Mouse (Mus musculus) limb, embryonic 14.5 days (tissue): ENCODE measurements around the gene Qrich1. TPM values are rescaled to one million over a fixed set of nuclear protein-coding genes. Genes with fewer than 3 reads are reported as not detected.

Source experiments
- ATAC-seq: fragments of 200-750 bp; cut with Nextera tagmentation; 2 replicates; pipeline ENCODE4 v1.8.0; 2017; ENCODE audit warnings: low read depth, moderate number of reproducible peaks, moderate TSS enrichment; ENCODE audit not compliant: low FRiP score
- DNase-seq: peaks from one replicate; pipeline ENCODE4 v3.0.0-alpha.2; 2015; ENCODE audit warnings: low spot score
- H3K27ac ChIP-seq: fragments of 300-500 bp; sonication (generic); replicated peaks from 2 replicates; pipeline ENCODE4 v1.5.1; 2014; ENCODE audit warnings: low read depth, mild to moderate bottlenecking, low read length, moderate library complexity, mixed read lengths
- H3K27me3 ChIP-seq: fragments of 300-500 bp; sonication (generic); 2 replicates; pipeline ENCODE4 v1.6.1; 2014; ENCODE audit warnings: low read length, mixed read lengths; ENCODE audit not compliant: control insufficient read depth, insufficient read depth
- H3K36me3 ChIP-seq: fragments of 300-500 bp; sonication (generic); 2 replicates; pipeline ENCODE4 v1.6.1; 2014; ENCODE audit warnings: mild to moderate bottlenecking, low read length, moderate library complexity, mixed read lengths; ENCODE audit not compliant: control insufficient read depth, insufficient read depth
- H3K4me1 ChIP-seq: fragments of 300-500 bp; sonication (generic); 2 replicates; pipeline ENCODE4 v1.6.1; 2014; ENCODE audit warnings: antibody characterized with exemption, low read length, mixed read lengths; ENCODE audit not compliant: control insufficient read depth, insufficient read depth
- H3K4me2 ChIP-seq: fragments of 300-500 bp; sonication (generic); replicated peaks from 2 replicates; pipeline ENCODE4 v1.6.1; 2014; ENCODE audit warnings: low read depth, mild to moderate bottlenecking, low read length, moderate library complexity; ENCODE audit not compliant: severe bottlenecking
- H3K4me3 ChIP-seq: fragments of 300-500 bp; sonication (generic); replicated peaks from 2 replicates; pipeline ENCODE4 v1.5.1; 2014; ENCODE audit warnings: low read length
- H3K9ac ChIP-seq: fragments of 300-500 bp; sonication (generic); 2 replicates; pipeline ENCODE4 v1.6.1; 2014; ENCODE audit warnings: mild to moderate bottlenecking, low read depth, low read length, moderate library complexity; ENCODE audit not compliant: severe bottlenecking
- H3K9me3 ChIP-seq: fragments of 300-500 bp; sonication (generic); 2 replicates; pipeline ENCODE4 v1.6.1; 2016; ENCODE audit warnings: low read length; ENCODE audit not compliant: control insufficient read depth
- POLR2A ChIP-seq: fragments of 200-500 bp; IDR thresholded peaks from 2 replicates; pipeline ENCODE4 v1.8.0; 2012; ENCODE audit warnings: inconsistent platforms, mild to moderate bottlenecking, moderate library complexity, borderline replicate concordance; ENCODE audit not compliant: insufficient read depth, insufficient read length; ENCODE audit errors: extremely low read depth
- WGBS: fragments of 180-500 bp; shearing (Covaris S2); extraction: QIAGEN DNeasy Blood & Tissue Kit; methylation state at CpG from one replicate; pipeline ENCODE4 v1.1.7; 2014; 5-methylcytosine and 5-hydroxymethylcytosine counted together
- polyA plus RNA-seq, 2 experiments: library from polyadenylated mRNA; depleted of rRNA in 1 of 2; stranded (reverse) in 1 of 2; unstranded in 1 of 2; fragments of >200 nt; fragmentation: Nextera tagmentation in 1 of 2; extraction: Ambion mirVana in 1 of 2; gene quantifications; 2 replicates each; pipeline versions ENCODE4 v1.2.1 to v1.2.3; 2012 to 2014

Gene Qrich1
- polyA plus RNA-seq, 2 experiments = 120 to 126 TPM

DNA sequence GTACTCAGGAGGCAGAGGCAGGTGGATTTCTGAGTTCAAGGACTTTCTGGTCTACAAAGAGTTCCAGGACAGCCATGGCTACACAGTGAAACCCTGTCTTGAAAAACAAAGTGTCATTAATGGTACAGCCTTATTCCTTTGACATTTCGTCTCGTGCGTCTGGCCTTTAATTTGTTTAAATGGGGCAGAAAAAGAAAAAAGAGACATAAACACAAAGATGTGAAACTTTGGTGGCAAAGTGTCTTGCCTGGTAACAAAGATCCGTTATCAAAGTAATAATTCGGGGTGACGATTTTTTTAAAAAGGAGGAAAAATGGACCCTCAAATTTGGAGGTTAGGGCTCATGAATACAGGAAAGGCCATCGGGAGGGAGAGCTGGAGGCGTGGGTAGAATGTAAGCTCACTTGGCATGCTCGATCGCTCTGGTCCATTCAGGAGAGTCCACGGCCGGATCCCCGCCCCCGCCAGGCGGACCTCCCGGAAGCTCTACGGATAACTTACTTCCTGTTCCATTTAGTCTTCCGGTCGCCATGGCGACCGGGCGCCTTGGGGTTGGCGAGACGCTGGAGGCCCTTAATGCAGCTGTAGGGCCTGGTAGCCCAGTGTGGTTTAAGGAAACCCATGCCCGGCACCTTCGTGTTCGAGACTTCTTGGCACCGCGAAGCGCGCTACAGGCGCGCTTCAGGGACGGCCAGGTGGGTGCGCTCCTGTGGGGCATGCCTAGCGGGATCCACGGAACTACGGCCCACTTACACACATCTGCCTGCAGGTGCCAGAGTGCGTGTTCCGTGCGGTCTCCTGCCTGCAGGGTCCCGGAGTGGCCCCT lies 53.0 kb downstream of the Qrich1 start, which contains the start of gene Dalrd3:
TSS of gene Dalrd3 (plus strand) at position 506 of the 826 bp plus-strand sequence.
- DNase-seq = peak; percentile 97
- H3K4me3 ChIP-seq = peak within 1 kb of the TSS; percentile 62

DNA sequence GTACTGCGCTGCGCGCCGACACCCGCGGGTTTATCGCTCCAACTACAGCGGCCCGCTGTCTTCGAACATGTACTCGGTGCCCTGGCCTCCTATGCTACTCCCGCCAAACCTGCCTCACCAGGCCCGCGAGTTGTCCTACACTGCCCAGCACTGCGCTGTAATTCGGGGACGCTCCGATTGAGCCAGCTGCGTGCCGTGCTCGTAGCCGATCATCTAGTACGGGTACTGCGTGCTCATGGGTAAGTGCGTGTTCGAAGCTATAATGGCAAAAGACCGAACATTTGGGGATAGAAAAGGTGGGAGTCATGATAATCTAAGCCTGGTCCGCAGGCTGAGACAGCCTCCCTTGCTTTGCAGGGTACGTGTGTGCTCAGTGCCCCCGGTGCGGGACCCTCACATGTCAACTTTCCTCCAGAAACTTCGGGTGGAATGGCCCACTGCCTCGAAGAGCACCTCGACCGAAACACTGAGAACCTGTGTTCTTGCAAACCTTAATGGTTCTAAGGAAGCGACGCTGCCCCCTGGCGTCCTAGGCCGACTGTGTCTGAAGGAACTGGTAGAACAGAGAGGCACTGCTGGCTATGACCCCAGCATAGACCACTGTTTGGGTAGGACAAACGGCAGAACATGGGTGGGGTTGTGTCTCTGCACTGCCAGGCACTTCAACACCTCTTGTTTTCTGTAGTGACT lies 53.7 kb downstream of the Qrich1 start:
- Histone ChIP-seq H3K4me3 (peak overlapping the region; percentile 62), H3K27ac (peak overlapping the region; percentile 67; the same call in 1 of the 2 replicates), H3K36me3 (peaks cover 48% of the 10 kb centered on the region), H3K9me3 (no peaks in the 10 kb centered on the region), H3K4me2 (peak overlapping the region; percentile 99), H3K27me3 (no peaks in the 10 kb centered on the region), H3K4me1 (peaks cover 16% of the 10 kb centered on the region), H3K9ac (peak overlapping the region; percentile 63)
- 2% methylated on average over 35 of the region's 40 CpGs for WGBS
- no peak for ATAC-seq
- no peak for TF ChIP-seq POLR2A
- peak; percentile 84 for DNase-seq

More for the DNA sequence above, 53.0 kb downstream of the Qrich1 start, which contains the start of gene Dalrd3:
- Histone ChIP-seq H3K9ac (peak within 1 kb of the TSS; percentile 63), H3K4me1 (peaks cover 16% of the 10 kb centered on the region), H3K9me3 (no peaks in the 10 kb centered on the region), H3K36me3 (peaks cover 48% of the 10 kb centered on the region), H3K27ac (peak within 1 kb of the TSS; percentile 67; the same call in 1 of the 2 replicates), H3K4me2 (peak within 1 kb of the TSS; percentile 99), H3K27me3 (no peaks in the 10 kb centered on the region)
- WGBS = 7% methylated on average over 35 of the region's 42 CpGs
- peak; percentile 70 for ATAC-seq
- no peak for TF ChIP-seq POLR2A

DNA sequence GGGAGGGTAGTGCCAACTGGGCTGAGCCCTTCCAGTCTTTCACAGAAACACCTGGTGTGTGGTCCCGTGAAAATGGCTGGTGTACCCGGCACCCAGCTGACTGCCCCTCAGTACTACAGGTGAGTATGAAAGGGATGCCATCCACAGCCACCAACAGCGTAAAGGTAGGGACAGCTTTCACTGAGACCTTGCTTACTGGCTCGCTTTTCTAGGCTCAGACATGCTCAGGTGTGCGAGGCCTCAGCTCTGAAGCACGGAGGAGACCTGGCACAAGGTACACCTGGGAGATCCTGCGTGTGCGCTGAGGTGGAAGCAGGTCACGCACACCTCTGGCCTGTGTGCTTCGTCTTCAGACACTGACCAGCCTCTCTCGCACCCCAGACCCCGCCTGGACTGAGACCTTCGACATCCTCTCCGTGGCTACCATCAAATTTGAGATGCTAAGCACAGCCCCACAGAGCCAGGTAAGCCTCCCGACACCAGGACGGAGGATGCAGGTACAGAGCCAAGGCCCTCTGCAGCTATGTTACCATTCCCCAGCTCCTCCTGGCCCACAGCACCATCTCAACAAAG lies 54.9 kb downstream of the Qrich1 start:
- no peak overlapping the region for H3K27ac ChIP-seq
- H3K27me3 ChIP-seq = no peaks in the 10 kb centered on the region
- DNase-seq (no peak), ATAC-seq (no peak)
- H3K4me2 ChIP-seq = no peak overlapping the region
- peaks cover 12% of the 10 kb centered on the region for H3K4me1 ChIP-seq
- no peak overlapping the region for H3K4me3 ChIP-seq
- peaks cover 53% of the 10 kb centered on the region for H3K36me3 ChIP-seq
- 92% methylated on average over 15 of the region's 16 CpGs for WGBS
- TF ChIP-seq POLR2A = no peak
- H3K9me3 ChIP-seq = no peaks in the 10 kb centered on the region
- no peak overlapping the region for H3K9ac ChIP-seq

DNA sequence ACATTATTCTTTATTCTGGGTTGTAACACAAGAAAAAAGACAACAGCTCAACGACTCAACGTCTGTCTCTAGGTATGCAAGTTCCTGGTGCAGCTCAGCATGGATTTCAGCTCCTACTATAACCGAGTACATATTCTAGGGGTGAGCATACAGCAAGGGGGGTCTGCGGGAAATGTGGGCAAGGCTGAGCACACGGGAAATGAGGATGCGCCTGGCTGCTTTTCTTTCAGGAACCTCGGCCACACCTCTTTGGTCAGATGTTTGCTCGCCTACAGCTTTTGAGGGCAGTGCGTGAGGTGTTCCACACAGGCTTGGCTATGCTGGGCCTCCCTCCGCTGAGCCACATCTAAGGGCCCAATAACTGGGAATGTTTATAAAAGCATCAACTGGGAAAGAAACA lies 55.7 kb downstream of the Qrich1 start:
- Histone ChIP-seq H3K9ac (no peak overlapping the region), H3K9me3 (no peaks in the 10 kb centered on the region), H3K4me1 (peaks cover 20% of the 10 kb centered on the region), H3K27ac (no peak overlapping the region), H3K4me2 (no peak overlapping the region), H3K27me3 (no peaks in the 10 kb centered on the region), H3K36me3 (peaks cover 54% of the 10 kb centered on the region), H3K4me3 (no peak overlapping the region)
- DNase-seq (no peak), ATAC-seq (no peak)
- TF ChIP-seq POLR2A = no peak
- WGBS = 85% methylated on average over 10 of the region's 10 CpGs

DNA sequence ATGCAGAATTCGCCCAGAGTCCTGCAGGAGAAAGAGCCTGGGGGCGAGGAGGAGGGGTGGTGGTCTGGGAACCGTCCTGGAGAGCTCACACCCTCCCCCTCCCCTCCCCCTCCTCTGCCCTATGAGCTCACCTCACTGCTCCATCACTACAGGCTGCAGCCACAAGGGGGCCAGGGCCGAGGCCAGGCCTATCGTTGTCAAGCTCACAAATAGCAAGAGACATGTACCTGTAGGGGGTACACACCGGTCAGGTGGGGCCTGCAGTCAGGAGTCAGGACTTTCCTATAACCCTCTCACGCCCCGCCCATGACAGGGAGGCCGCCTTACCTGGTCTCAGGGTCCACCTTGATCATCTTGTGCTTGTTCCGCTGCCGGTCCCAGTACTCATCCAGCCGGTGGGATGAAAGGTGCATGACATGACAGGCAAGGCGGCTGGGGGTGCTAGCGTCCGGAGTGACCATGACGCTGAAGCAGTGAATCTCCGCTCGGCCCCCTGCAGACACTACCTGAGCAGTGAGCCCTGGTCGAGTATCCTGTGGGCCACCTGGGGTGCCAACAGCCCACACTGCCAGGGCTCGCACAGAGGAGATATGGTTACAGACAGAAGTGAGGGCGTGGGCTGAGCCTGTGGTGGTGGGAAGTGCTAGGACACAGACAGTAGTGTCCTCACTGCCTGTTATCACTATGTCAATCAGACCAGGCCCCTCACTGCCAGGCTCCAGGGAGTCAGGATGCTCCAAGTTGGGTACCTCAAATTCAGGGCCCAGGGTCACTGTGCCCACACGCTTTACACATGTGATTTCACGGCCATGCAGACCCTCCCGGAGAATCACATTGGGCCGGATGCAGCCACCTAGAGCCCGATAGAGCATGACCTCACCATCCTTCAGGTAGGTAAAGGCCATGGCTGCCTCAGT lies 57.4 kb downstream of the Qrich1 start:
- DNase-seq = peak; percentile 50
- H3K36me3 ChIP-seq = peaks cover 54% of the 10 kb centered on the region

More for the DNA sequence above, 57.4 kb downstream of the Qrich1 start:
- WGBS = 57% methylated on average over 25 of the region's 26 CpGs
- no peak overlapping the region for H3K9ac ChIP-seq
- ATAC-seq = no peak
- peaks cover 20% of the 10 kb centered on the region for H3K4me1 ChIP-seq
- H3K27me3 ChIP-seq = no peaks in the 10 kb centered on the region
- no peaks in the 10 kb centered on the region for H3K9me3 ChIP-seq
- no peak for TF ChIP-seq POLR2A
- no peak overlapping the region for H3K27ac ChIP-seq
- no peak overlapping the region for H3K4me2 ChIP-seq
- no peak overlapping the region for H3K4me3 ChIP-seq
